Mouse (Mus musculus) hematopoietic stem cell, adult 5-6 weeks (primary cell): ENCODE measurements around the gene Med24. TPM values are rescaled to one million over a fixed set of nuclear protein-coding genes. Genes with fewer than 3 reads are reported as not detected.
"Not testable (repeated sequence)": the region's sequence is repeated elsewhere in the genome, so short reads cannot be mapped to it uniquely, and the experiment has no call there.

Experiments used
- ATAC-seq, 2 experiments: fragments of 125-278 bp in 1 of 2; replicated peaks in 1 of 2; 2 replicates each; pipeline ENCODE4 v1.8.0; 2016 to 2017; ENCODE audit warnings: inconsistent platforms in 2 of 2, mild to moderate bottlenecking in 2 of 2, moderate number of reproducible peaks in 2 of 2, low read depth in 1 of 2, moderate TSS enrichment in 1 of 2; ENCODE audit not compliant: low FRiP score in 2 of 2, poor library complexity in 2 of 2, severe bottlenecking in 2 of 2, insufficient read depth in 1 of 2, low TSS enrichment in 1 of 2
- total RNA-seq: library from RNA; stranded (forward); fragments of 172-1452, 232-1000 nt; gene quantifications from 2 replicates; pipeline ENCODE4 v1.2.3, GENCODE M21; 2017

Gene Med24
- total RNA-seq, 1 experiment from 2014 or later = 25.7 TPM

DNA sequence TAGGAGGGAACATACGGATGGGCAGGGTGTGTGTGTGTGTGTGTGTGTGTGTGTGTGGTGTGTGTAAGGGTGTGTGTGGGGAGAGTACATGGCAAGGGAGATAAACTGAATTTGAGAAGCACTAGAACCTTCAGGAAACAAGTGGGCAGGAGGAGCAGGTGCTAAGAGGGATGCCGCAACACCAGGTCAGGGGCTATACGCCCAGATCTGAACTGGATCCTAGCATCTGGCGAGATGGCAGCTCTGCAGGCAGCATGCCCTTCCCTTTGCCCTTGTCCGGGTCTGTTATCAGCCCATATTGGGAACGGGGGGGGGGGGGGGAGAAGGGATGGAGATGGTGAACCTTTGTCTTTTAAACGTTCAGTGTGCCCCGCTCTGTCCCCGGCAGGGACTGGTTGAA lies 9.7 kb upstream of the Med24 start:
- ATAC-seq = no peak

DNA sequence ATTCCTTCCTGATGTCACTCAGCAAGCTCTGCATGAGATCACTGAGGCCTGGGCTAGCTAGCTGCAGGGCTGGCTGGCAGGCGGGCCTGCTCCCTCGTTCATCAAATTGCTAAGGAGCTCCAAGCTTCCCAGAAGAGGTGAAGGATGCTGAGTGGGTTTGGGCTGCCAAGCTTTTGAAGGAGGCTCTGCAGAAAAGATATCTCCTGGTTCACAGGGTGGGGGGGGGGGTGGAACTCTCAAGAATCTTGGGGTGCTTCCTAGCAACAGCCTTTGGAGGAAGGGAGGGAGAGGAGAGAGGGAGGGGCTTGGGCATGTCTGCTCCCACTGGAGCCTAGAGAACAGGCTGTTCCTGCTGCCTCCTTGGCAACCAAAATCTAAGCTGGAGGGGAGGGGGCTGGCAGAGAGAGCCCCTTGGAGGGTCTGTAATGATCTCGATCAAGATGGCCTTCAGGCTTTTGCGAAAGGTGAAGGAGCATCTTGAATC lies 9.2 kb upstream of the Med24 start:
- ATAC-seq = no peak

- not testable (repeated sequence) for ATAC-seq
These were observed 8.0 kb upstream of the Med24 start for GRCm38 (mm10) chr11:98737220-98737619.

DNA sequence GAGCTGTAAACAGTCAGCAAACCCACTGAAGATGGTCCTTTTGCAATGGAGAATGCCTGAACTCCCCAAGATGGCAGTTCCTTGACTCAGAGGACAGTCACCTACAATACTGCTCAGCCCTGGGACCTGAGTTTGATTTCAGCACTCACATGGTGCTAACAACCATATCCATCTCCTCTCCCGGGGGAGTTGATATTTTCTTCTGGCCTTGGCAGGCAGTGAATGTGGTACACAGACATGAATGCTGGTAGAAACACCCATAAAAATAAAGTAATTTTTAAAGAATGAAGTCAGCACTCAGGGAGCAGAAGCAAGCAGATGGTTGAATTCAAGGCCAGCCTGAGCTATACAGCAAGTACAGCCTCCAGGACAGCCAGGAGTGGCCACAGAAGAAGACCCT lies 6.9 kb upstream of the Med24 start:
- ATAC-seq = no peak

DNA sequence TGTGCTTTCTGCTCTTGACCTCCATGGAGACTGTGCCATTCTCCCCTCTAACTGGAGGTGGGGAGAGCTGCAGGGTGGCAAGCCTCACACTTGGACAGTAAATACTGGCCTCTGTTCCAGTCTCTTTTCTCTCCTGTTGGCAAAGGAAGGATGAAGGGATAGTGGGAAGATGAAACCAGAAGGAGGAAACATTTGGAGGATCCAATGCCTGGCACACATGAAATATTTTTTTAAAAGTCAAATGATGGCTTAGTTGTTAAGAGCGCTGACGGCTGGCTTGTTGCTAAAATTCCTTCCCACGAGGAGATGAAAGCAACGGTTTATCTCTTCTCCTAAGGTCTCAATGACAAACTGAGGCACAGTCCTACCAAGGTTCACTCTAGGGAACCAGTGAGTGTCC lies 5.9 kb upstream of the Med24 start:
- ATAC-seq = no peak

- ATAC-seq = no peak
These were observed 4.8 kb upstream of the Med24 start for GRCm38 (mm10) chr11:98734020-98734419.

- no peak for ATAC-seq
These were observed 1.9 kb upstream of the Med24 start for GRCm38 (mm10) chr11:98731134-98731533.

GRCm38 (mm10) chr11:98730727-98731126 lies 1.5 kb upstream of the Med24 start:
- ATAC-seq = no peak

- ATAC-seq = no peak
These were observed 3.2 kb downstream of the Med24 start for GRCm38 (mm10) chr11:98725926-98726506.

GRCm38 (mm10) chr11:98723098-98723497 lies 6.1 kb downstream of the Med24 start:
- no peak for ATAC-seq

- ATAC-seq = no peak
These were observed 7.6 kb downstream of the Med24 start for GRCm38 (mm10) chr11:98721458-98722226.

- ATAC-seq = no peak
These were observed 8.5 kb downstream of the Med24 start for GRCm38 (mm10) chr11:98720756-98721155.

DNA sequence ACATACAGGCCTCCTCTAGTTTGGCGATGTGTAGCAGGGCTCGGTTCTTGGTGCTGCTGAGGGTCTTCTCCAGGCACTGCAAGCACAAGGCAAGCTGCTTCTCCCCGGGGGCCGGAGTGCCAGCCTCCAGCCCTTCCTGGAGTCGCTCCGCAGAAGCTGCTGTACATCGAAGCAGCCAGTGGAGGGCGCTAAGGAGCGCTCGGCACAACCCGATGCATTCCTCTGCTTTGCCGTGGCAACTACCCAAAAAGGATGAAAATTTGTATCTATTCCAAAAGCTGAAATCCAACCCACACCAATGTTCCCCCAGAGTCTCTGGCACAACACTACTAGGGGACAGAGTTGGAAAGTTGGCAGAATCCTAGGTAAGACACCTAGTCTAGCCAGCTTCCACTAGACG lies 11.3 kb downstream of the Med24 start:
- ATAC-seq = peak; percentile 56 to 72; a peak in 2 of 4 replicates

- ATAC-seq = no peak
These were observed 13.3 kb downstream of the Med24 start for GRCm38 (mm10) chr11:98715946-98716345.

DNA sequence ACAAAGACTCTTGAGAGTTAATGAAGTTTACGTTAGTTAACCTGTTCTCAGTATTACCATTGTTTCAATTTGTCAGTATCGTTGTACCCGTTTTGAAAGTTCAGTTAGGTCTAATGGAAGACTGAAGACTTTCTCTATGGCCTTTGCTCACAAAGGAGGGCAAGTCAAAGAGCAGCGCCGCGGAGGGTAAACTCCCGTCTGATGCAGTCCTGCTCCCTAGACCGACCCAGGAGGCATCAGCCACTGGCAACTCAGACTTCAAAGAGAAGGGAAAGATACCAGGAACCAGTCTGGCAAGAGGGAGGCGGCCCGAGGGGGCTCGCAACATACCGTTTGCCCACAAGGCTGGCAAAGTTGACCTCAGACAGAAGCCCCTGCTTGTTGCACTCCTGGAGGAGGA lies 15.5 kb downstream of the Med24 start:
- no peak for ATAC-seq

DNA sequence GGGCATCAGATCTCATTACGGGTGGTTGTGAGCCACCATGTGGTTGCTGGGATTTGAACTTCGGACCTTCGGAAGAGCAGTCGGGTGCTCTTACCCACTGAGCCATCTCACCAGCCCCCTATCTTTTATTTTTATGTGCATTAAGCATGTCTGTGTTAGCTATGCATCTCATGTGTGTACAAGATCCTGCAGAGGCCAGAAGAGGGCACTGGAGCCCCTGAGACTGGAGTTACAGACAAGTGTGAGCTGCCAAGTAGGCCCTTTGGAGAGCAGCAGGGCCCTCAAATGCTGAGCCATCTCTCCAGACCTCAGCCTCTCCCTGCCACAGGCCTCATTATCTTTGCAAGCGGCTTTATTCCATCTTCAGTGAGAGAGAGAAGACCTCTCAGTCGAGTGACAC lies 17.2 kb downstream of the Med24 start:
- ATAC-seq = not testable (repeated sequence)

DNA sequence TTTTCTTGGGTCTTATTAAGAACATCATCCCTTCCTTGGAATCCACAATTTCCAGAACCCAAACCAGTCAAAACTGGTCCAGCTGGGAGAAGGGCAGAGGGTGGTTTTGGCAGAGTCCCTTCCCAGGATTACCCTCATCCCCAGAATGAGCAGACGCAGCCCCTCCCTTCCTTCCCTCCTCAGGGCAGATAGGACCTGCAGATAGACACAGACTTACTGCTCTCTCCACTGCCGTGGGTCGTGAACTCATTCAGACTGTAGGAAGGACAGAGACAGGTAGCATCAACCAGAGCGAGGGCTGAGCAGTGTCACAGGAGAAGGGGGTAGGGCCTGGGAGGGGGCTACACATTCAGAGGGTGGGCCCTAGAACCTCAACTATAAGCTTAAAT lies 18.2 kb downstream of the Med24 start:
- no peak for ATAC-seq

DNA sequence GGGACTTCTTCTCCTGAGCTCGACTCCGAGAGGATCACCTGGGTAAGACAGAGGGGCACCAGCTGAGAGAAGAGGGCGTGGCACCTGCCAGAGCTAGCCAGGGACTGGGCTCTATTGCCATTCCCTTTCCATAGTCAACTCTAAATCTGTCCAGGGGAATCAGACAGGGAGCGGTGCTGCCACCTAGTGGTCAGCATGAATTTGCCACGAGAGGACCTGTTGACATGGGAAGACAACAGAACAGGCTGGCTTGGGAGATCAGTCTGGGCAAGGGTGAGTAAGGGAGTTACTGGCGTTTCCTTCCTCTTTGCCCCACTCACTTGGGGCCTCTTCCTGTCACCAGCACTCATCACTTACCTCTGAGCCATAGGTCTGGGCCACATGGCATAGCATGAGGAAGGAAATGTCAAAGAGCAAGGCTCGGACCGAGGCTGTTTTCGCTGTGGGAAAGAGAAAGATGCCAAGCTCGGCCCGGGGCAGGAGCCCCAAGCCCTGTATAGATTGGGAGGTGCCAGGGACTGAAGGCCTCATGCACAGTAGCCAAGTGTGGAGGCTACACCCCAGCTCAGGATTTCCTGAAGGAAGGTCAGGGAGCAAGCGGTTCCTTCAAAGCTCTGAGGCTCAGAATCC lies 18.7 kb downstream of the Med24 start:
- peak; percentile 84 to 87 for ATAC-seq
